Mouse (Mus musculus): Measurements from ENCODE around the gene Adamts20.
A peak's percentile ranks its signal among the peaks of the same experiment; 100 is the strongest.
"Not testable (repeated sequence)": the region's sequence is repeated elsewhere in the genome, so short reads cannot be mapped to it uniquely, and the experiment has no call there.

Gene Adamts20

GRCm38 (mm10) chr15:94444437-94445136, 20.6 kb downstream of the Adamts20 start:
- DNase-seq (ENCODE audit: low spot score in 2 of 2), result no peak

GRCm38 (mm10) chr15:94444043-94444436, 21.2 kb downstream of the Adamts20 start:
- no peak for DNase-seq (ENCODE audit: low spot score in 2 of 2)

- DNase-seq (ENCODE audit: low spot score in 2 of 2), result no peak
Observed at GRCm38 (mm10) chr15:94443025-94443424, 22.2 kb downstream of the Adamts20 start.

- DNase-seq (ENCODE audit: low spot score in 2 of 2), result no peak
Observed at GRCm38 (mm10) chr15:94435532-94435931, 29.7 kb downstream of the Adamts20 start.

DNA sequence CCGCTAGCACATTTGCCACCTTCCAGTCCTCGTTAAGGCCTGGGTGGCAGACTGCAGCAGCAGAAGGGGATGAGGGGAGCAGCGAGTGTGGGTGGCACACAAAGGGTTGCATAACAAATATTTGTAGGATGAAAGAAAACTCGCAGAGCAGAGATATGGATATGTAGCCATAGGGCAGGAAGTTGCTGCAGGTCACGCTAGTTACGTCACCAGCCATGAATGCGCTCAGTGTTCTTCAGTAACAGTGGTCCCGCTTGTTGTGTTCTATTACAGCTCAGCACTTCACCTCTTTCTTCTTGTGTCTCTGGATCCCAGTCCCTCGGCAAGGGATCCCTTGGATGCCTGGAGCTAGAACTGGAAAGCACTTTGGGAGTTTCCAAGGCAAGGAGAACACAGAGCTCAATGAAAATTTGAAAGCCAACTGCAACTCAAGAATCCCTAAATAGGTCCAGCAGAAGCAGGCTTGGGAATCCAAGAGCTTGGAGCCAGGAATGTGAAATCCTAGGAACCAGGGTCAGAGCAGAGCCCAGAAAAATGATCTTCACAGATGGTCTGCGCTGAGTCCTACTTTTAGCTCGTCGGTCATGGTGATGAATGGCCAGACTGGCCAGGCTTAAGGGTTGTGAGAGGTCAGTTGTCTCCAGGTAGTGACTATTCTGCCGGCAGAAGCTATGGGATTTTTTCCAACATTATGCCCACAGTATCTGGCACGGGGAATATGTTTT, 34.4 kb downstream of the Adamts20 start:
- no peak for DNase-seq (ENCODE audit: low spot score in 2 of 2)

DNA sequence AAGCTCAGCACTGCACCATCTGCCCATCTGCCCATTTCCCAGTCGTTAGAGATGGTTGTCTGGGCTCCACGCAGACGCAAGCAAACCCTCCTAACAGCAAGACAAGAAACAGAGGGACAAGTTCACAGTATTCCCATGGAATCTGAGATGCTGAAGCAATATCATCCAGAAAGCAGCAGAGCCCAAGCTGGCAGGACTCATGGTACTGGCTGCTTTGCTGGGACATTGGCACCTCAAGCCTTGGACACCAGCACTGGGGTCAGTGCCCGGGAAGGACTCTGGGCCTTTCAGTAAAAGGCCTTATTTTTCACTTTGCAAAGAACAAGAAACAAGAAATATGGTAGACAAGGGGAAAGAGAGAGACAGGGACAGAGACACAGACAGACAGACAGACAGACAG, 36.5 kb downstream of the Adamts20 start:
- DNase-seq (ENCODE audit: low spot score in 2 of 2), result no peak

DNA sequence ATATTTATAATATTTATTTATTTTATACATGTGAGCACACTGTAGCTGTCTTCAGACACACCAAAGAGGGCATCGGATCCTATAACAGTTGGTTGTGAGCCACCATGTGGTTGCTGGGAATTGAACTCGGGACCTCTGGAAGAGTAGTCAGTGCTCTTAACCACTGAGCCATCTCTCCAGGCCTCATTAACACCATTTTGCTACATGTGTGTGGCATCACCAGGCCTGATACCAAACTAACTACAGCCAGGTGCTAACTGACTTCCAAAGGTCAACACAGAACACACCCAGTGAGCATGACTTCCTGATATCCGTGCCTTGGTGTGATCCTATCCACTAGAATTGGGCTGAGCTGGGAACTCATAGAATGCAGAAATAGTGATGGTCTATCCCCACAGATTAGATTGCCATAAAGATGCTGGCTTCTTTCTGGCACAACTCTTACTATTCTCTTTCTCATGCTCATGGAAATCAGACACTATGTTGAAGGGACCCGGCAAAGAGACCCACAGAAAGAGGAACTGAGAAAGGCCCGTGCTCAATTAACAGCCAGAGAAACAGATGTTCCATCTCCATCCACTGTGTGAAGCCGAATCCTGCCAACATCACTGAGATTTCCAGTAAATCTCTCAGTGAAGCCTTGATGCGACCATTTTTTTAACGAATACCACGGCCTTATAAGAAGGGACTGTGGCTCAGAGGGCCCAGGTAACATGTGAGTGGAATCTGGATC, 37.6 kb downstream of the Adamts20 start:
- no peak for DNase-seq (ENCODE audit: low spot score in 2 of 2)

GRCm38 (mm10) chr15:94420526-94420925, 44.7 kb downstream of the Adamts20 start:
- DNase-seq (ENCODE audit: low spot score in 2 of 2), result no peak

DNA sequence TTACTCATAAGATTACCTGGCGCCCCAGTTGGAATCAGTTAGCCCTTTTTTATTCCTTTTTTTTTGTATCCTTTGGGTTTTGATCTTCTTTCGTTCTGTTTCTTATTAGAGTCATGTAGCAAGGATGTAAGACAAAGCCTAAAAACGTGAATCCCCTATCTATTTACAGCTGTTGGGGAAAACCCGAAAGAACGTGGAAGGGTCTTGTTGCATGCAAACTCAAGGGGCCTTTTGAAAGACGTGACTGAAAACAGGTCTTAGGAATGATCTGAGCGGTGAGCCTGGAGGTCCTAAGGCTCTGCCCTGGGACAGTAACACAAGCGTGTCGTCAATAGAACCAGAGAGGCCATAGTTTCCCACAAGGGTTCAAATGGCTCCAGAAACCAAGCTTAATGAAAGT, 46.1 kb downstream of the Adamts20 start:
- no peak for DNase-seq (ENCODE audit: low spot score in 2 of 2)

- no peak for DNase-seq (ENCODE audit: low spot score in 2 of 2)
Observed at GRCm38 (mm10) chr15:94418427-94418826, 46.8 kb downstream of the Adamts20 start.

DNA sequence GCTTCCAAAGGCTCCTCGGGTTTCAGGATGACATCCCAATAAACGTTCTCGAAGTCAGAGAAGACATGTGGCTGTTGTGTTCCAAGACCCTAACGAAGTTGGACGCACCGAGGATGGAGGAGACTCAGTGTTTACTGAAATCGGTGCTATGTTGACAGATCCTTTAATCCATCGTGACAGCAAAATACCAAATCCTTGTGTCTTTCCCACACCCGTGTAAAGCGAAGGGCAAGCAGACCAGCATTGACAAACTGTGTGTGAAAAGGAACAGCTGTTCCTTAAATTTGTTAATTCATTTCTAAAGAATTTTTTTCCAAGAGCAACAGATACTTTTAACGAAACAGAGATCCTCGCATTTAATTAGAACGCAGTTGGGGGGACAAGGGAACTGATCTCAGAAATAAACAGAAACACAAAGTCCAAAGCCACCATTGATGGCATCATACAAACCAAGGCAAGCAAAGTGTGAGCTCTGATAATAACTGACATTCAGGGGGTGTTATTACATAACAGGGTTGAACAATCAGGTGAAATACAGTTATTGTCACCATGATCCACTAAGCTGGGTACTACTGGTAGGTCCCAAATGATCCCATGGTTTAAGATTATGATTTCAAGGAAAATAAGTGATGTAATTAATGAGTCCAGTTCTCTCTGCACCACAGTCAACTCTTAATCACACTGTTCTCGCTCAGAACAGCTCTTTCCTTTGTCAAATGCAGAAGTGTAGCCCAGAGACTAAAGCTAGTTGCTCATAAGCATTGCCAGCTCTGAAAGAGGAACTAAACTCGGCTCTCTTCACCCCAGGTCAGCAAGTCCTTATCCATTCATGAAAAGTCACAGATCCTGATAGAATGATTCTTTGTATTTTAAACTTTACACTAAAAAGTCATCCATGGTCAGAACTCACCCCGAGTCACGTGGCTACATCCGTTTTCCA, 47.7 kb downstream of the Adamts20 start:
- no peak for DNase-seq (ENCODE audit: low spot score in 2 of 2)

DNA sequence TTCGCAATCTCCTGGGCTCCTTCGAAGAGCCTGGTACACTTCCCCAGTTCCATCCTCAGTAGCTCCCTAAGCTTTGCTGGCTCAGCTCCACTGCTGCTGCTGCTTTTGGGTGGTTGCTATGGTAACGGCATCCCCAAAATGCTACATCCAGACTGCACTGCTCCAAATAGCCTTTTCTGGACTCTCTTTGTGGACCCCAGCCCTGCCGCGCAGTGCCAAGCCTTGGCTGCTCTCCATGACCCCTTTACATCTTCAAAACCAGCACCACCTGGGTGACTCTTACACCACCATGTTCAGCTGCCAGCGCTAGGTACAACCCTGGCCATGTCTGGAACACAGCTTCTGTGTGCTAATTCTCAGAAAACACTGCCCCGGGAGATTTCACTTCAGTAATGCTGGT, 55.4 kb downstream of the Adamts20 start:
- DNase-seq (ENCODE audit: low spot score in 2 of 2), result no peak

- DNase-seq (ENCODE audit: low spot score in 2 of 2), result no peak
Observed at GRCm38 (mm10) chr15:94406364-94406763, 58.9 kb downstream of the Adamts20 start.

DNA sequence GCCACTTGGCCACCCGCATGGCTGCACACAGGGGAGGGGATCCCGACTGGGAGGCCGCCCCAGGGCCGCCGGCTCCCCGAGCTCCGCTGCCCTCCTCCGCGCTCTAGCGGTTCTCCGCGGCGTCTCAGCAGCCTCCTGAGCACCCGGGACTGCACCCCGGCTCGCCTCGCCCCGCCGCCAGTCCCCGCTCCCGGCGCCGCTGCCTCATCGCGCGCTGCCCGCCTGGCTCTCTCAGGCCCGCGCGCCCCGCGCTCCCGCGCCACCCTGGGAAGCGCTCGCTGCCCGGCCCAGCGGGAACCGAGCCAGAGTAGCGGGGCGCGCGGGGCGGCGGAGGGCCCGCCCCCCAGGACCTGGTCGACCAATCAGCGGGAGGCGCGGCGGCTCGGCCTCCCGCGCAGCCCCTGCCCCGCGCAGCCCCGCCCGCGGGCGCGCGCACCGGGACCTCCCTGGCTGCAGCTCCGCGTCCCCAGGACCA, 61.1 kb downstream of the Adamts20 start:
- peak in 1 of 2 experiments; percentile 13 for DNase-seq (ENCODE audit: low spot score in 2 of 2)

DNA sequence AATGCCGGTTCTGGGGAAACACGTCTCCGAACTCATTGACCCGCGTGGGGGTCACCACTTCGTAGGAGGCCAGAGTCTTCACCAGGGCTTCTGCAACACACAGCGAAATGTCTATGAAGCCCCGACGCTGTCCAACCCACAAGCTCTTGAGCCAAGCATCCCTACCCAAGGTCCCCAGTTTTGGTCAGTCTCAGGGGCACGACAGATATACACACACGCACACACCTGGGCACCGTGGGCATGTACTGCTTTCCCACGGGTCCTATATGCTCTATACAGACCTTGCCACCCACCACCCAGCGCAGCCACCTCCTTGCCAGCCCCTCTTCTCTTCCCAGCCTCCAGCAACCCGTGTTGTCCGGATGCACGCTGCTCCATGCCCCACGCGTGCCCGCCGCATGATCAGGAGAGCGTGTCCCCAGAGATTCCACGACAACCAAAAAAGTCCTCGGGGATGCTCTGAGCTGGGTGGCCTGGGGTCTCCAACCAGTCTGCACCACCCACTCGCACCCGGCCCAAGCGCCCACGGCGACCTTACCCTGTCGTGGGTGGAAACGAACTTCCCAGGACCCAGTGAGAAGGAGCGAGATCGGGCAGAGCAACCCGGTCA, 61.7 kb downstream of the Adamts20 start:
- DNase-seq (ENCODE audit: low spot score in 2 of 2), result no peak

DNA sequence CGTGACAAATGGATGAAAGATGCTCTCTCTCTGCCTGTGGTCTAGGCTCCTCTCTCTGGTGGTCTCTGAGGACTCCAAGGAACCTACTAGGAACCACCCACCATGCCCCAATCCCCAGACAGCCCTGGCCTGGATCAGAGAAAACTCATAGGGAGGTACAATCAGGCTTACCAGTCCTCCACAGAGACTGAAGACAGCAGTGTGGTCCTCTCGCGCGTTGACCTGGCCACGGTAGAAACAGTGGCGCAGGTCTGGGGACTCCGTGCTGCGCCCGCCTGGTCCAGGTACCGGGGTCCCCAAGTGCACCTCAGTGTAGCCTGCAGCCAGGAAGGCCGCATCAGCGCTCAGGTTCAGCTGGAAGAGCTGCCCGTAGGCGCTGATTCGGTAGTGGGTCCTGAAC, 62.2 kb downstream of the Adamts20 start:
- DNase-seq (ENCODE audit: low spot score in 2 of 2), result no peak

GRCm38 (mm10) chr15:94392737-94393136, 72.5 kb downstream of the Adamts20 start:
- DNase-seq (ENCODE audit: low spot score in 2 of 2), result no peak

- not testable (repeated sequence) for DNase-seq (ENCODE audit: low spot score in 2 of 2)
Observed at GRCm38 (mm10) chr15:94390127-94390526, 75.1 kb downstream of the Adamts20 start.

DNA sequence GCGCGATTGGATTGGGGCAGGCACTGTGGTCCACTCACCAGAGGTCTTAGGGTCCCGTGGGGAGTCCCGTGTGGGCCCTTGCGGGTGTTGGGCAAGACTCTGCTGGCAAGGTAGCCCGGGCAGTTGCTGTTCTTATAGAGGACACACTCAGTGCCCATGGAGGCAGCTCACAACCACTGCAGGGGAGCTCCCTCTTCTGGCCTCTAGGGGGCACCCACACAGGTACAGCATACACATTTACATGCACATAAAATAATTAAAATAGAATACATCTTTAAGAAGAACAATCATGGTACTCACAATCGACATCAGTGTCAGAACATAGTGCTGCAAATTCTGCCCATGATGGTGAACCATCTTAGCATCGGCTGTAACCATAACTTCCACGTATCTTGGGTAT, 85.8 kb downstream of the Adamts20 start:
- DNase-seq (ENCODE audit: low spot score in 2 of 2), result no peak

DNA sequence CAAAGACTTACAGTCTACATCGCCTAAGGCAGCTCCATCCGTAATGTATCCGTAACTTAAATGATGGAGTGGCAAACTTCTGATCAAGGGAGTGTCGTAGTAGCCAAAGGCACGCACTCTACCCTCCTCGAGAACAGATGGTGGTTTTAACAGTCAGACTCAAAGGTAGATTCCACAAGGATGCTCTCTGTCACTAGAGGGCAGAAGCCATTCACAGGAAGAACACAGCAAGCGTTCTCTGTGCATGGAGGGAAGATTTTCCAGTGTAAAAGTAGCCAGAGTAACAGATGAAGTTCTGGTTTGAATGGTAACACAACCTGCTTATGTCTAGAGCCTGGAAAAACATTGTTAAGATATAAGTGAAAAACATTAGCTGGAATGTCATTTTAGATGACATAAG, 92.7 kb downstream of the Adamts20 start:
- DNase-seq (ENCODE audit: low spot score in 2 of 2), result no peak

GRCm38 (mm10) chr15:94349052-94349451, 116.2 kb downstream of the Adamts20 start:
- DNase-seq (ENCODE audit: low spot score in 2 of 2), result no peak

Data from spleen, postnatal 14 days (tissue).